Mouse (Mus musculus): Measurements from ENCODE around the gene Katnbl1. TPM values are rescaled to one million over a fixed set of nuclear protein-coding genes. Genes with fewer than 3 reads are reported as not detected.

The Katnbl1 gene
- polyA plus RNA-seq, 1 experiment from 2014 or later = 48.4 TPM

DNA sequence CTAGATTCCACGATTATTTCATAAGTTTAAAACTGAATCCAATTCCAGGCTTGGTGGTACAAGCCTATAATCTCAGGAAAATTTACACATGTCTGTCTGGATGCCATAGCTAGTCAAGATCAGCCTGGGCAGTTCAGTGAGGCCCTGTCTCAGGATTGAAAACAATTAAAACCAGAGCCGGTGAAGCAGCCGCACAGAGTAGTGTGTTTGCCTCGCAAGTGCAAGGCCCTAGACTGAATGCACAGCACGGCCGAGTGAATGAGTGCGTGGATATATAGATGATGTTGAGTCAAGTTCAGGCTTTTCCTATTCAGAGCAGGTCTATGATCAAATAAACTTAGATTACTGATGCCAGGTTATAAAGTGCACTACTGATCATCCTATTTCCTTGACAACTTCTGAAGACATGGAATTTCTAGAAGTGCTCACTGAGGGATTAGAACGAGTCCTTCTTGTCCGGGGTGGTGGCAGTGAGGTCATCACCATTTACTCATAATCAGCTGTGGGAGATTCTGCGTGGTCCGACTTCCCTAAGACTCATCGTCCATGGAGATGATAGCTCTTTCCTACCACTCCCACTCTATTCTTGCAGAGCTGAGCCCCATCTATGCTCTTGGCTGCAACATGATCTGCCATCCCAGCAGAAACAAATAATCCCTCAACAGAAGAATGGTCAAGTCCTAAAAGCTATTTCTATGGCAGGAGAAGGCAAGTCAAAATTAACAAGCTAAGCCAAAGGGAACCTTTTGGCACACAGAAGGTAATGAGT is 18.8 kb upstream of the Katnbl1 start:
- Histone ChIP-seq H3K27ac (ENCODE audit: low read depth, low read length) (no peak overlapping the region), H3K9ac (ENCODE audit: low read length) (no peak overlapping the region), H3K27me3 (replicated peaks; ENCODE audit: control insufficient read depth, insufficient read depth, low read length) (no peaks in the 10 kb centered on the region), H3K4me1 (ENCODE audit: control insufficient read depth, insufficient read depth, low read length) (no peaks in the 10 kb centered on the region), H3K4me3 (ENCODE audit: low read depth, low read length) (no peak overlapping the region), H3K9me3 (replicated peaks; ENCODE audit: control insufficient read depth, low read length) (no peaks in the 10 kb centered on the region), H3K4me2 (ENCODE audit: low read length) (no peak overlapping the region), H3K36me3 (ENCODE audit: control insufficient read depth, insufficient read depth, low read length) (peaks cover 86% of the 10 kb centered on the region)
- 93% methylated on average over 12 of the region's 12 CpGs for WGBS
- ATAC-seq (no peak), DNase-seq (ENCODE audit: low spot score) (no peak)

GRCm38 (mm10) chr2:112360781-112361169 is 18.2 kb upstream of the Katnbl1 start:
- DNase-seq (ENCODE audit: low spot score) (no peak), ATAC-seq (no peak)
- Histone ChIP-seq H3K36me3 (ENCODE audit: control insufficient read depth, insufficient read depth, low read length) (peaks cover 81% of the 10 kb centered on the region), H3K9ac (ENCODE audit: low read length) (no peak overlapping the region), H3K4me3 (ENCODE audit: low read depth, low read length) (no peak overlapping the region), H3K9me3 (replicated peaks; ENCODE audit: control insufficient read depth, low read length) (no peaks in the 10 kb centered on the region), H3K27me3 (replicated peaks; ENCODE audit: control insufficient read depth, insufficient read depth, low read length) (no peaks in the 10 kb centered on the region), H3K4me2 (ENCODE audit: low read length) (no peak overlapping the region), H3K27ac (ENCODE audit: low read depth, low read length) (no peak overlapping the region), H3K4me1 (ENCODE audit: control insufficient read depth, insufficient read depth, low read length) (no peaks in the 10 kb centered on the region)
- 96% methylated on average over 2 of the region's 2 CpGs for WGBS

DNA sequence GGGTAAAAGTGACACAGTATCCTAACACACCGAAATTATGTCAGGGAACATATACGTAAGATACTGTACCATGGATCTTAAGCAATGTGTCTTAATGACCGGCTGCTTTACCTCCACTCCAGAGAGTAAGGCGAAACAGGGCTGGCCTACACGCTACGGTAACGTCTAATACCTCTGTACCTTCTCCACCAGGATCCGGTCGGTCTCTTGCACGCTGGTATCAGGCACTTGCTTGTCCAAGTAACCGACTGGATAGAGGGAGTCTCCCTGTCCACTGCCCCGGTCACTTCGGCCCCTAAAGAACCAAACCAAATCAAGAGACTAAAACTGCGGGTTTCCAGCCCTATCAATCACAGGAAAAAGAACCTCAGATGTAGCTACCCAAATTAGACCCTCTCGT is 11.8 kb upstream of the Katnbl1 start:
- DNase-seq (ENCODE audit: low spot score) (no peak), ATAC-seq (peak; percentile 16; the same call in 1 of the 2 replicates)
- Histone ChIP-seq H3K9me3 (replicated peaks; ENCODE audit: control insufficient read depth, low read length) (no peaks in the 10 kb centered on the region), H3K27ac (ENCODE audit: low read depth, low read length) (no peak overlapping the region; the same call in 1 of the 2 replicates), H3K4me2 (ENCODE audit: low read length) (peak overlapping the region; percentile 92), H3K36me3 (ENCODE audit: control insufficient read depth, insufficient read depth, low read length) (peaks cover 22% of the 10 kb centered on the region), H3K27me3 (replicated peaks; ENCODE audit: control insufficient read depth, insufficient read depth, low read length) (no peaks in the 10 kb centered on the region), H3K9ac (ENCODE audit: low read length) (peak overlapping the region; percentile 78), H3K4me3 (ENCODE audit: low read depth, low read length) (peak overlapping the region; percentile 87), H3K4me1 (ENCODE audit: control insufficient read depth, insufficient read depth, low read length) (peaks cover 7% of the 10 kb centered on the region)
- WGBS = 17% methylated on average over 15 of the region's 15 CpGs

- DNase-seq (ENCODE audit: low spot score) (peak; percentile 97), ATAC-seq (peak; percentile 95)
- peaks cover 18% of the 10 kb centered on the region for H3K36me3 ChIP-seq (ENCODE audit: control insufficient read depth, insufficient read depth, low read length)
- H3K4me2 ChIP-seq (ENCODE audit: low read length) = peak within 1 kb of the TSS; percentile 92
- peak within 1 kb of the TSS; percentile 87 for H3K4me3 ChIP-seq (ENCODE audit: low read depth, low read length)
- H3K27ac ChIP-seq (ENCODE audit: low read depth, low read length) = peak within 1 kb of the TSS; percentile 88
- peaks cover 7% of the 10 kb centered on the region for H3K4me1 ChIP-seq (ENCODE audit: control insufficient read depth, insufficient read depth, low read length)
- H3K9ac ChIP-seq (ENCODE audit: low read length) = peak within 1 kb of the TSS; percentile 78
- H3K9me3 ChIP-seq (replicated peaks; ENCODE audit: control insufficient read depth, low read length) = no peaks in the 10 kb centered on the region
- WGBS = 1% methylated on average over 46 of the region's 46 CpGs
- H3K27me3 ChIP-seq (replicated peaks; ENCODE audit: control insufficient read depth, insufficient read depth, low read length) = no peaks in the 10 kb centered on the region
Observed at GRCm38 (mm10) chr2:112367726-112368673, 11.0 kb upstream of the Katnbl1 start, which contains the start of gene Emc4. Gene Emc4 (minus strand): TSS chr2:112368027.

DNA sequence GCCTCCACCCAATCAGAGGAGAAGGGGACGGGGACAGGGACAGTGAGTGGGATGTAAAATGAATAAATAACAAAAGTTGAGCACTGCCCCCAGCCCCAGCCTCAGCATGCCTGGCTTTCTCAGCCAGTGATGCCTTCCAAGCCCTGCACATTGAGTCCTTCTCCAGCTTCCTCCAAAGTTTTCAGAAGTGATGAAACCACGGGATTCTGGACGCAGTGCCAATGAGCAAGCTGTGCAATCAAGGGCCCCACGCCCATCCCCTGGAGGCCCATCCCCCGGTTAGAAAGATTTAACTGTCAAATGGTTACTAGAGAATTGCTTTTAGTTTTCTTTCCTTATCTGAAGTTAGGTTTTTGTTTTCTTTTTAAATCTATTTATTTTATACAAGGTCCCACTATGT is 9.1 kb upstream of the Katnbl1 start:
- 71% methylated on average over 5 of the region's 5 CpGs for WGBS
- Histone ChIP-seq H3K9me3 (replicated peaks; ENCODE audit: control insufficient read depth, low read length) (no peaks in the 10 kb centered on the region), H3K27me3 (replicated peaks; ENCODE audit: control insufficient read depth, insufficient read depth, low read length) (no peaks in the 10 kb centered on the region), H3K4me1 (ENCODE audit: control insufficient read depth, insufficient read depth, low read length) (peaks cover 7% of the 10 kb centered on the region), H3K36me3 (ENCODE audit: control insufficient read depth, insufficient read depth, low read length) (no peaks in the 10 kb centered on the region), H3K27ac (ENCODE audit: low read depth, low read length) (no peak overlapping the region), H3K4me2 (ENCODE audit: low read length) (no peak overlapping the region), H3K4me3 (ENCODE audit: low read depth, low read length) (no peak overlapping the region), H3K9ac (ENCODE audit: low read length) (no peak overlapping the region)
- no peak for ATAC-seq
- DNase-seq (ENCODE audit: low spot score) = no peak

GRCm38 (mm10) chr2:112373141-112373540 is 5.9 kb upstream of the Katnbl1 start:
- no peaks in the 10 kb centered on the region for H3K36me3 ChIP-seq (ENCODE audit: control insufficient read depth, insufficient read depth, low read length)
- ATAC-seq (no peak), DNase-seq (ENCODE audit: low spot score) (no peak)
- H3K4me3 ChIP-seq (ENCODE audit: low read depth, low read length) = no peak overlapping the region
- H3K4me1 ChIP-seq (ENCODE audit: control insufficient read depth, insufficient read depth, low read length) = no peaks in the 10 kb centered on the region
- WGBS = 62% methylated on average over 4 of the region's 4 CpGs
- no peak overlapping the region for H3K4me2 ChIP-seq (ENCODE audit: low read length)
- H3K27me3 ChIP-seq (replicated peaks; ENCODE audit: control insufficient read depth, insufficient read depth, low read length) = no peaks in the 10 kb centered on the region
- H3K27ac ChIP-seq (ENCODE audit: low read depth, low read length) = no peak overlapping the region
- no peaks in the 10 kb centered on the region for H3K9me3 ChIP-seq (replicated peaks; ENCODE audit: control insufficient read depth, low read length)
- no peak overlapping the region for H3K9ac ChIP-seq (ENCODE audit: low read length)

GRCm38 (mm10) chr2:112374610-112375009 is 4.4 kb upstream of the Katnbl1 start:
- no peak for DNase-seq (ENCODE audit: low spot score)
- Histone ChIP-seq H3K9me3 (replicated peaks; ENCODE audit: control insufficient read depth, low read length) (no peaks in the 10 kb centered on the region), H3K36me3 (ENCODE audit: control insufficient read depth, insufficient read depth, low read length) (no peaks in the 10 kb centered on the region), H3K27me3 (replicated peaks; ENCODE audit: control insufficient read depth, insufficient read depth, low read length) (no peaks in the 10 kb centered on the region), H3K27ac (ENCODE audit: low read depth, low read length) (no peak overlapping the region), H3K9ac (ENCODE audit: low read length) (no peak overlapping the region), H3K4me2 (ENCODE audit: low read length) (no peak overlapping the region), H3K4me3 (ENCODE audit: low read depth, low read length) (no peak overlapping the region), H3K4me1 (ENCODE audit: control insufficient read depth, insufficient read depth, low read length) (no peaks in the 10 kb centered on the region)
- ATAC-seq = no peak
- WGBS = 71% methylated on average over 5 of the region's 5 CpGs

GRCm38 (mm10) chr2:112380131-112380530 is 1.1 kb downstream of the Katnbl1 start:
- no peaks in the 10 kb centered on the region for H3K36me3 ChIP-seq (ENCODE audit: control insufficient read depth, insufficient read depth, low read length)
- no peaks in the 10 kb centered on the region for H3K9me3 ChIP-seq (replicated peaks; ENCODE audit: control insufficient read depth, low read length)
- DNase-seq (ENCODE audit: low spot score) = no peak
- H3K9ac ChIP-seq (ENCODE audit: low read length) = peak overlapping the region; percentile 98
- no peak overlapping the region for H3K27ac ChIP-seq (ENCODE audit: low read depth, low read length)
- peak overlapping the region; percentile 93 for H3K4me3 ChIP-seq (ENCODE audit: low read depth, low read length)
- peak overlapping the region; percentile 71 for H3K4me2 ChIP-seq (ENCODE audit: low read length)
- peaks cover 9% of the 10 kb centered on the region for H3K4me1 ChIP-seq (ENCODE audit: control insufficient read depth, insufficient read depth, low read length)
- no peak for ATAC-seq
- no peaks in the 10 kb centered on the region for H3K27me3 ChIP-seq (replicated peaks; ENCODE audit: control insufficient read depth, insufficient read depth, low read length)
- WGBS = 49% methylated on average over 8 of the region's 8 CpGs
